Mouse (Mus musculus) heart, adult 2 months (tissue): ENCODE measurements at regions not wholly inside any gene's neighbourhood (a gene's known extent, or its start where the extent isn't known, plus 50 kb on each side); places are given as distances from the start of the nearest gene placed in this dataset.

Experiments
- CTCF ChIP-seq: fragments of 200-600 bp; IDR thresholded peaks from 2 replicates; pipeline ENCODE4 v1.8.1; 2022; ENCODE audit warnings: antibody characterized with exemption, mild to moderate bottlenecking, moderate library complexity
- EP300 ChIP-seq: fragments of 200-500 bp; IDR thresholded peaks from 2 replicates; pipeline ENCODE4 v1.6.1; 2011; ENCODE audit warnings: low read depth, low read length, control low read depth; ENCODE audit not compliant: insufficient read depth
- POLR2A ChIP-seq: fragments of 200-500 bp; IDR thresholded peaks from 2 replicates; pipeline ENCODE4 v1.6.1; 2011; ENCODE audit warnings: mild to moderate bottlenecking, low read depth, low read length, control low read depth; ENCODE audit not compliant: insufficient read depth

DNA sequence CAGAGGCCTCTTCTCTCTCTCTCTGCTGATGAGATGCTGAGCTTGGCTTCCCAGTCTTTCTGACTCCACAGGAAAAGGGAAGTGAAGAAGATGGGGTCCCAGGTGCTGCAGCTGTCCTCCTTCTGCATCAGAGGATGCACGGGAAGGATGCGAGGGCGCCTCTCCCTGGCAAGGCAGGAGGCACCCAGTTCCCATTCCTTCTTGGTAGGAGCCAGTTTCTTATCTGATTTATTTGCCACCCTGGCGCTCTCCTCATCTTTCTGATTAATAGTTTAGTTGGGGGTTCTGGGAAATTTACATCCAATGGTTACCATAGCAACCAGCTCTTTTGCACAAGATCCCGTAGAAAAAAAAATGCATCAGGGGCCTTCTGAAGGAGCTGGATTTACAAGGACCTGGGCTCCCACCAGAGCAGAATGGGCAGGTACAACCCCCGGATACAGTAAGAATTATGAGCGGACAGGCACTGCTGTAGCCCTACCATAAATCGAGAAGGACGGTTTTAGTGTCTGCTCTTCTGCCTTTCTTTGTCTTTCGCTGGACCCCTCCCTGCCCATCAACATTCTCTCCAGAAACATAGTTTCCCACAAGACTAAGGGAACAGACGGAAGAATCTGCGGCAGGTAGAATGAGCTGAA is 107.2 kb upstream of the Shb start:
- TF ChIP-seq POLR2A = no peak
- no peak for TF ChIP-seq EP300
- no peak for TF ChIP-seq CTCF
